Mouse (Mus musculus) right cerebral cortex, postnatal 25 days (tissue): ENCODE measurements around the gene Igflr1.

Source experiments
- DNase-seq: peaks from one replicate; pipeline ENCODE4 v3.0.0; 2022

Gene Igflr1

GRCm38 (mm10) chr7:30615049-30615760 is 50.0 kb downstream of the Igflr1 start:
- DNase-seq = no peak
